Mouse (Mus musculus) ES-E14 (cell line): ENCODE results near the gene Ctrl.

Experiments
- HCFC1 ChIP-seq: IDR thresholded peaks from 2 replicates; pipeline ENCODE4 v1.6.1; 2012; ENCODE audit warnings: low read length, inconsistent platforms, borderline replicate concordance; ENCODE audit not compliant: insufficient read depth
- MAFK ChIP-seq: IDR thresholded peaks from 2 replicates; pipeline ENCODE4 v1.6.1; 2014; ENCODE audit warnings: mild to moderate bottlenecking, low read depth, low read length, inconsistent platforms; ENCODE audit not compliant: insufficient read depth
- ZC3H11A ChIP-seq: IDR thresholded peaks from 2 replicates; pipeline ENCODE4 v1.6.1; 2012; ENCODE audit warnings: low read depth, mild to moderate bottlenecking, inconsistent platforms, low read length, borderline replicate concordance
- ZNF384 ChIP-seq: IDR thresholded peaks from 2 replicates; pipeline ENCODE4 v1.6.1; 2012; ENCODE audit warnings: low read depth, low read length, inconsistent platforms

GRCm38 (mm10) chr8:105933762-105934161, at the start of gene Ctrl:
- TF ChIP-seq ZNF384 (no peak), MAFK (no peak), ZC3H11A (no peak), HCFC1 (no peak)
